Mouse (Mus musculus) embryonic fibroblast, embryonic 13.5 days (primary cell): Measurements from ENCODE around the gene Cyp17a1.

Experiments used
- CTCF ChIP-seq: IDR thresholded peaks from 2 replicates; pipeline ENCODE4 v1.5.1; 2011; ENCODE audit warnings: mild to moderate bottlenecking, control low read depth, low read length, moderate library complexity, borderline replicate concordance; ENCODE audit not compliant: insufficient read depth
- POLR2A ChIP-seq: IDR thresholded peaks from 2 replicates; pipeline ENCODE4 v1.6.1; 2011; ENCODE audit warnings: low read depth, mild to moderate bottlenecking, control low read depth, low read length, moderate library complexity

- no peak for TF ChIP-seq CTCF
- TF ChIP-seq POLR2A: no peak
Observed at GRCm38 (mm10) chr19:46639496-46639895, 33.5 kb downstream of the Cyp17a1 start.
